Mouse (Mus musculus) olfactory bulb, adult 2 months (tissue): ENCODE measurements around the gene Flrt3. TPM values are rescaled to one million over a fixed set of nuclear protein-coding genes. Genes with fewer than 3 reads are reported as not detected.

Experiments
- H3K27ac ChIP-seq: fragments of 200-500 bp; 2 replicates; pipeline ENCODE4 v1.5.1; 2012; ENCODE audit warnings: low read depth, low read length; ENCODE audit not compliant: insufficient read depth
- H3K4me1 ChIP-seq: fragments of 200-500 bp; 2 replicates; pipeline ENCODE4 v1.6.1; 2012; ENCODE audit warnings: low read length; ENCODE audit not compliant: control insufficient read depth, insufficient read depth
- H3K4me3 ChIP-seq: fragments of 200-500 bp; 2 replicates; pipeline ENCODE4 v1.5.1; 2012; ENCODE audit warnings: mild to moderate bottlenecking, low read depth, low read length, moderate library complexity; ENCODE audit not compliant: insufficient read depth
- CTCF ChIP-seq: fragments of 200-500 bp; IDR thresholded peaks from 2 replicates; pipeline ENCODE4 v1.5.1; 2012; ENCODE audit warnings: low read depth, mild to moderate bottlenecking, low read length, moderate library complexity; ENCODE audit not compliant: insufficient read depth
- POLR2A ChIP-seq: fragments of 200-500 bp; IDR thresholded peaks from 2 replicates; pipeline ENCODE4 v1.6.1; 2012; ENCODE audit warnings: mild to moderate bottlenecking, low read depth, low read length, moderate library complexity; ENCODE audit not compliant: insufficient read depth
- WGBS: fragments of 180-500 bp; shearing (Covaris S2); methylation state at CpG from one replicate; pipeline ENCODE4 v1.1.7; 2018; 5-methylcytosine and 5-hydroxymethylcytosine counted together
- polyA plus RNA-seq: library from polyadenylated mRNA; stranded (reverse); fragments of >200 nt; gene quantifications from 2 replicates; pipeline ENCODE4 v1.2.4, GENCODE M21; 2012; ENCODE audit warnings: low replicate concordance; ENCODE audit not compliant: missing spikeins, insufficient read depth, insufficient read length

Gene Flrt3
- polyA plus RNA-seq = not detected in 2 replicates

DNA sequence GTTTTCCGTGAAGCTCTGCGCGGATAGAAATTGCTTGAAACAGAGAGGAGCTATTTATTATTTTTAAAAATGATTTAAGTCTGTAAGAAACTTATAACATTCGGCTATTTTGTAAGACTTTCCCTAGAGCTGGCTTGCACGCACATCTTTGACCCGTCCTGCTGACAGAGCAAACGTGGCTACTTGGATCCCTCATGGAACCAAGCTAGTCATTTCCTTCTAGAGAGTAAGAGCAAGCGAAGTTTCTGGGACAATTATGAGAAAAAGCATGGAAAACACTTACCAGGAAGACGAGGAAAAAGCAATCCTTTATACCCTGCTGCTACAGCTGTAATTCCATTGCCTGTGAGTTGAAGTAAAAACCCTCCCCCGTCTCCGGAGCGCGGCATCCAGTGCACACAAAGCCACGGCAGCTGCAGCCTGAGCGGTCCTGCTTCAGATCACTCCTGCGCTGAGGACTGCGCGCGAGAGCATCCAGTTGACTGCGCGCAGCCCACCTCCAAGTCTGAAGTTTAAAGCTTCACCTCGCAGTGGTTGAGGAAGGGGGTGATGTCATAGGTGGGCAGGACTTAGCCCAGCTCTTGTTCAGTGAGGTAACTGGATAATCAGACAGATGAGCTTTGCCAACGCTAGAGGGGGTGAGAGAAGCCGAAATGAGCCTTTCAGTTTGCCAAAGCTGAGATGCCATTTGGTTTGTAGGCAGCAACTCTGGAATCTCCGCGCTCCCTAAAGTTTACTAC, at the start of gene Flrt3:
Flrt3 (minus strand) TSS at position 507 of the 740 bp plus-strand sequence.
- under 1% methylated on average over 26 of the region's 26 CpGs for WGBS
- peak within 1 kb of the TSS; percentile 45 for H3K4me3 ChIP-seq
- H3K4me1 ChIP-seq = no peaks in the 10 kb centered on the region
- H3K27ac ChIP-seq = 0 out of 2 replicates have a peak within 1 kb of the TSS, but pooled peaks have one; percentile 40
- TF ChIP-seq CTCF (peak; percentile 36; the same call in 1 of the 2 replicates), POLR2A (peak; percentile 87)

- 89% methylated on average over 9 of the region's 9 CpGs for whole genome bisulfite sequencing
- Histone ChIP-seq H3K4me3 (no peak overlapping the region), H3K4me1 (no peaks in the 10 kb centered on the region), H3K27ac (no peak overlapping the region)
- TF ChIP-seq CTCF = no peak
- no peak for TF ChIP-seq POLR2A
Measured at GRCm38 (mm10) chr2:140717407-140717806, 46.1 kb upstream of the Flrt3 start.

DNA sequence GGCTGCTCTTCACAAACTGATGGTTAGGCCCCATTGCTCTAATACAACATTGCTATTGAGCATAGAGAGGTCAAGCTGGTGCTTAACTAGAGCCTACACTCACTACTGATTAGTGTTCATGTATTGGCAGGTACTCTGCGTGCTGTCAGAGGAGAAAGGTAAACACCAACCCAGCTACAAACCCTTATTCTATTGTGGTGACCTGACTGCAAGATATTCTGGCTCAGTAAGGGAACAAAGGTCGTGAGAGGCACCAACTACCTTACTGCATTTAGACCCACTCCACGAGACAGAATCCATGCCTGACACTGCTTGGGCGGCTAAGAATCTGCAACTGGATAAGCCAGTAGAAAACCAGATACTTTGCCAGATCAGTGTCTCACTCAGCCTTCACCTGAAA, 44.6 kb upstream of the Flrt3 start:
- Histone ChIP-seq H3K4me3 (no peak overlapping the region), H3K4me1 (no peaks in the 10 kb centered on the region), H3K27ac (no peak overlapping the region)
- TF ChIP-seq POLR2A (no peak), CTCF (no peak)
- 90% methylated on average over 4 of the region's 4 CpGs for WGBS

- Histone ChIP-seq H3K4me3 (no peak overlapping the region), H3K27ac (no peak overlapping the region), H3K4me1 (no peaks in the 10 kb centered on the region)
- TF ChIP-seq POLR2A (no peak), CTCF (no peak)
- 86% methylated on average over 5 of the region's 5 CpGs for WGBS
Measured at GRCm38 (mm10) chr2:140707550-140707949, 36.3 kb upstream of the Flrt3 start.

- TF ChIP-seq CTCF = no peak
- TF ChIP-seq POLR2A = no peak
- Histone ChIP-seq H3K4me3 (no peak overlapping the region), H3K27ac (no peak overlapping the region), H3K4me1 (no peaks in the 10 kb centered on the region)
- 49% methylated on average over 2 of the region's 2 CpGs for WGBS
Measured at GRCm38 (mm10) chr2:140705278-140705677, 34.0 kb upstream of the Flrt3 start.

DNA sequence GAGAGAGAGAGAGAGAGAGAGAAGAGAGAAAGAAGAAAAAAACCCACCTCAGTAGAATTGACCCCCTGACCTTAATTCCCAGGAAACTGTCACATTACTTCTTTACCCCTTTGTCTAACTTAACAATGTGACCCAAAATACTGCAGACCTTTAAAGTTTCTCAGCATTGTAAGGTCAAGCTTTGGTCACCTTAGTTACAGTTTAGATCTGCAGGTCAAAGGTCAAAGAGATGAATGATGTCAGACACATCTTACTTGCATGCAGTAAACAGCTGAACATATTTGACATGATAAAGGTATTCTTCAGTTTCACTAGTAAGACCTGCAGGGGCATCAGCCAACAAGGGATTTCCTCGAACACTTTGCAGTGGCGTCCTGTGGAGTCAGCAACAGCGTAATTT, 32.9 kb upstream of the Flrt3 start:
- TF ChIP-seq POLR2A (no peak), CTCF (no peak)
- Histone ChIP-seq H3K4me3 (no peak overlapping the region), H3K27ac (no peak overlapping the region), H3K4me1 (no peaks in the 10 kb centered on the region)
- 75% methylated on average over 3 of the region's 3 CpGs for WGBS

GRCm38 (mm10) chr2:140703377-140703776, 32.1 kb upstream of the Flrt3 start:
- H3K4me3 ChIP-seq = no peak overlapping the region
- no peak for TF ChIP-seq POLR2A
- no peak for TF ChIP-seq CTCF
- no peak overlapping the region for H3K27ac ChIP-seq
- H3K4me1 ChIP-seq = no peaks in the 10 kb centered on the region
- WGBS = 50% methylated on average over 4 of the region's 4 CpGs

- 56% methylated on average over 3 of the region's 3 CpGs for WGBS
- H3K4me1 ChIP-seq = no peaks in the 10 kb centered on the region
- no peak for TF ChIP-seq CTCF
- no peak for TF ChIP-seq POLR2A
- H3K27ac ChIP-seq = no peak overlapping the region
- no peak overlapping the region for H3K4me3 ChIP-seq
Measured at GRCm38 (mm10) chr2:140698585-140698984, 27.3 kb upstream of the Flrt3 start.

DNA sequence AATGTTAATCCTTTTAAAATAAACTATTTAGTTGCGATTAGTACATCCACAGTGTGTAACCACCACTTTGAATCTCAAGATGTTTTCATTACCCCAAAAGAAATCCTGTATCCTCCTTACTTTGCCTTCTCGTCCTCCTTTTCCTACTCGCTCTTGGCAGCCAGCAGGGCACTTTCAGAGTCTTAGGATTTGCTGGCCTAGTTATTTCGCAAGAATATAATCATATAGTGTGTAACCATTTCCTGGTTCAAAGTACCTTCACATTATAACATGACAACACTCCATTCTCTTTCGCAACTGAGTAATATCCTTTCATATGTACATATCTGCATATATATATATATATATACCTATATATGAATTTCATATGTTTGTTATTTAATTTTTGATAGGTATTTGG, 22.6 kb upstream of the Flrt3 start:
- WGBS = 92% methylated on average over 5 of the region's 5 CpGs
- no peak for TF ChIP-seq CTCF

More for the DNA sequence above, 22.6 kb upstream of the Flrt3 start:
- H3K4me3 ChIP-seq = no peak overlapping the region
- no peaks in the 10 kb centered on the region for H3K4me1 ChIP-seq
- no peak overlapping the region for H3K27ac ChIP-seq
